Mouse (Mus musculus) right cerebral cortex, postnatal 25 days (tissue): ENCODE data around the gene Vmn1r70.

Experiments used
- DNase-seq: peaks from one replicate; pipeline ENCODE4 v3.0.0; 2022

The Vmn1r70 gene

GRCm38 (mm10) chr7:10631232-10631631 is at the start of gene Vmn1r70:
TSS of gene Vmn1r70 (plus strand) at chr7:10631532.
- no peak for DNase-seq

DNA sequence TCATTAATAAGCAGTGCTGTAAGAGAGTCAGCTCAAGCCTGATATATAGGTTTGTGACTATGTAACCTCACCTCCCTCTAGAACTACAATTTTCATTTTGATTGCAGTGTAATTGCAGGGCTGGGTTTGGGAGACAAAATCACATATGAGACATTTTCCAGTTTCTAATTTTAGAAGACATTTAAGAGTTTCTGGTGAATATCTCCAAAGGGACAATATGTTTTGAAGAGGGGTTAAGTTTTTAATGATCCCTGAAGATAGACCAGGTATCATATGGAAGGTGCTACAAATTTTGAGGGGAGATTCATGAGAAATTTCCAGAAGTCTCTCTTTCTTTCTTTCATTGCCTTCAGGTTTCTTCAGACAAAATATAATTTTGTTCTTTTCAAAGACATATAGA is 17.8 kb upstream of the Vmn1r70 start, which contains the start of gene Vmn1r69:
Gene Vmn1r69, minus strand, starts transcription at position 101 of the 400 bp plus-strand sequence.
- DNase-seq, result no peak
